Mouse (Mus musculus): ENCODE measurements around the gene Zfp14.

Gene Zfp14

DNA sequence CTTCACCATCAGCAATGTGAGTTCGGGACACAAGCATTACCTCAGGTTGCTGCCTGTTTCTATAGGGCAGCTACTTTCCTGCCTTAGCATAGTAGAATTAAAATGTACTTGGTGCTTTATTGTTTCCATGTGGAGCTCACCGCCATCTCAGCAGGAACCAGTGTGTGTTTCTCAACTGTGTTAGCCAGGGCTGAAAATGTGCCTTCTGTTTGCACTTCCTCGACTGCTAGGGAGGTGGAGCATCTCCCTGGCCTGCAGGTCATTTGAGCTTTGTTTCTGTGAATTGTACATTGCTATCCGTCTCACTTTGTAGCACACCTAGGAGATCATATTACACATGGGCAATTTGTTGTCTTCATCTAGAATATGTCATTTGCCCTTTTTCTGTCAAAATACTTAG is 23.8 kb downstream of the Zfp14 start:
- DNase-seq, result no peak

DNA sequence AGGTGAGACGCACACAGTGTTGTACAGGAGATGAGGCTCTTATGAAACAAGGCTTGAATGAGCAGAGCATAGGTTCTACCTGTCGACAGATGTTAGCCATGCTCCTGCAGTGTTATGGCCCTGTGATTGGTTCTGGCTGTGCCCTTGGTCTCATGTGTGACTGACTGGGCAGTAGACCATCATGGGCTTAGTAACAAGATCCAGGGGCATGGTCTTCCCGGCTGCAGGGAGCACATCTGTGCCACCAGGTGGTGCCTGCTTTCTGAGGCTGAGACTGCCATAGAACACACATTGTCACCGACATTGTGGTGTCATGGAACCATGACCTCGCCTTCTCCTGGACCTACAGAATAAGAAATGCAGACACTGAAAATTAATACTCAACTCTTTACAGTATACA is 25.8 kb downstream of the Zfp14 start:
- DNase-seq, result no peak

DNA sequence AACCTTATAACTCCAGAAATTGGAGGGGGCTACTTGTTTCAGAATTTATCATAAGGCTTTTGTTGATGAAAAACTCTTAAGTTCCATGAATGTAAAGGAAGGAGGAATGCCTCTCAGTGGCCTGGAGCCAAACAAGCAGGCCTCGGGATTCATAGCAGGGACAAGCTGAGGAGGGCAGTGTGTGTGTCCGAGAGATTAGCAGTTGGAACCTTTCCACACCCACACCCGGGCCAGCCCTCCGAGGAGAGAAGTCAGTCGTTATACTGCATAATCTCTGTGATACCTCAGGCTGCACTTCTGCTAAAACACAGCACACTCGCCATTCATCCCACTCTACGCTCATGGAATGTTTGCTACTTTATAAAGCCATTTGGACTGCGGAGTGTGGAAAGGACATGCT is 27.4 kb downstream of the Zfp14 start:
- no peak for DNase-seq

DNA sequence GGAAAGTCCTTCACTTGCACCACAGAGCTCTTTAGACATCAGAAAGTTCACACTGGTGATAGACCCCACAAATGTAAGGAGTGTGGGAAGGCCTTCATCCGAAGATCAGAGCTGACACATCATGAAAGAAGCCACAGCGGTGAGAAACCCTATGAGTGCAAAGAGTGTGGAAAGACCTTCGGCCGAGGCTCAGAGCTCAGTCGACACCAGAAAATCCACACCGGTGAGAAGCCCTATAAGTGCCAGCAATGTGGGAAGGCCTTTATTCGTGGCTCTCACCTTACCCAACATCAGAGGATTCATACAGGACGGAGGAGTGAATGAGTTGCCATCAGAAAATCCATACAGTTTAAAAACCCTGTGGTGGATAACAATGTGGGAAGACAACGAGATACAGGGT is 27.9 kb downstream of the Zfp14 start:
- DNase-seq, result no peak

DNA sequence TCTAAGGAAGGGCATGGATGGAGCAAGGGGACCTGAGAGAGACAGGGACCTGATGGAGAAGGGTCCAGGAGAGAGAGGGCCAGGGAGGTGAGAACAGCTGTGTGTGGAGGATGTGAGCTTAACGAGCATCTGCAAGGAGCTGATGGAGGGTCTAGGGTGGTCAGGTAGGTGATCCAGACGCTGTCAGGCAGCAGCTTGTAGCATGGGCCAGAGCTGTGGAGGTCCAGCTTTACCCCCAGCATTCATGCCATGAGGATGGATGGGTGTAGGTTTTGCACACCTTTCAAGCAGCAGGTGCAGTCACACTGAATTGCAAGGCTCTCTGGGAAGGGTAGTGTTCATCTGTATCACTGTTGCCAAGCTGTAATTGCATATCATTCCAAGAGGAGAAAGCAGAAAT is 31.6 kb downstream of the Zfp14 start:
- no peak for DNase-seq

DNA sequence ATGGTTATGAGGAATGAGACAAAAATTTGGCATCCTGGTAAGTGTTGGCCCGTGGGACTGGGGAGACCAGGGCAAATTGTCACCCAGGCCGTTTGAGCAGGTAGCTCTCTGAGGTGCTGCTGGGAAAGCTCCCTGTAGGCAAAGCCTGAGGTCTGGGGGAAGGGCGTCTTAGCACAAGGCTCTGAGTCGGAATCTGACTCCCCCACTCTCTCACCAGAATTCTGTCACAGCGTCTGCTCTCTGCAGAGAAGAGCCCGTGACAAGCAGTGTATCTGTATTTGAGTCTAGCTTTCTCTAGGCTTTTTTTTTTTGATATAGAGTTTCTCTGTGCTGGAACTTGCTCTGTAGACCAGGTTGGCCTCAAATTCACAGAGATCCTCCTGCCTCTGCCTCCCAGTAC is 34.0 kb downstream of the Zfp14 start:
- DNase-seq, result no peak

DNA sequence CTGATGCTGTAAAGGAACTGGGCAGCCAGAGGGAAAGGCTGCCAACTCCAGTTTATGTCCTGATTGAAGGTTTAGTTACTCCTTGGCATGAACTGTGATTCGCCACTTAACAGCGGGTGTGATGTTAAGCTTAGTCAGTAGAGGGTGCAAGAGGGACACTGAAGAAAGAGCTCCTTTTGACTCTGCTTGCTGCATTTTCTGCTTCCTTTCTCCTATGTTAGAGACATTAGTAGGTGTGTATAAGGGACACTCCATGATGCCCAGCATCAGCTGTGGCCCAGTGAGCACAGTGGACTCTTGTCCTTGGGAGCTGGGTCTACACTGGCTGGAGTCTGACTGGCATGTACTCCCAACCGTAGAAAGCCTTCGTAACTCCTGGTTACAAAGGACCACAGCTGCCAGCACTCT is 38.2 kb downstream of the Zfp14 start:
- DNase-seq, result peak; percentile 20 to 30

DNA sequence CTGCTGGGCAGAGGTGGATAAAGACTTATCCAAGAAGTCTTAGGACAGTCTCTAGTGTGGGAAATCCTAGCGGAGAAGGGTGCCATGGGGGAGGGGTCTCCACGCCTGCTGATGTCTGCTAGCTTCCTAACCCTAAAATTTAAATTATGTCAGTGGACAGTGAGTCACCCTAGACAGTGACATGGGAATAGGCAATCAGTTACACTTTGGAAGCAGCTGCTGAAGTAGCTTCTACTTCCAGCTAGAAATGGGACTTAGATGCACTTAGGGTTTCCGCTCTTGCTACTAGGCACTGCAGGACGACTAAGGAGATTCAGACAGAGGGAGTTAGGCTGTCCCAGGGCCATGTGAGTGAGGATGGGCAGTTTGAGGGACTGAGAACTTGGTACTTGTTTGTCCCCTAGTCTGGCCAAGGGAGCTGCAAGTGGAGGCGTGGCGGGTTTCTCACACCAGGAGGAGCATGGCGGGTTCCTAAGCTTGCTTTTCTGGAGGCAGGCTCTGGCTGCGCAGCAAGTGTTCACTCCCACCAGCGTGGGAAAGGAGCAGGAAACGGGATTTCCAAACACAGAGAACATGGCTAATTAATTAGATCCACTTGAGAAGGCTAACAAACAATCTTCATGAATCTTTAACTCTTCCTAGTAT is 40.5 kb downstream of the Zfp14 start:
- DNase-seq, result no peak

DNA sequence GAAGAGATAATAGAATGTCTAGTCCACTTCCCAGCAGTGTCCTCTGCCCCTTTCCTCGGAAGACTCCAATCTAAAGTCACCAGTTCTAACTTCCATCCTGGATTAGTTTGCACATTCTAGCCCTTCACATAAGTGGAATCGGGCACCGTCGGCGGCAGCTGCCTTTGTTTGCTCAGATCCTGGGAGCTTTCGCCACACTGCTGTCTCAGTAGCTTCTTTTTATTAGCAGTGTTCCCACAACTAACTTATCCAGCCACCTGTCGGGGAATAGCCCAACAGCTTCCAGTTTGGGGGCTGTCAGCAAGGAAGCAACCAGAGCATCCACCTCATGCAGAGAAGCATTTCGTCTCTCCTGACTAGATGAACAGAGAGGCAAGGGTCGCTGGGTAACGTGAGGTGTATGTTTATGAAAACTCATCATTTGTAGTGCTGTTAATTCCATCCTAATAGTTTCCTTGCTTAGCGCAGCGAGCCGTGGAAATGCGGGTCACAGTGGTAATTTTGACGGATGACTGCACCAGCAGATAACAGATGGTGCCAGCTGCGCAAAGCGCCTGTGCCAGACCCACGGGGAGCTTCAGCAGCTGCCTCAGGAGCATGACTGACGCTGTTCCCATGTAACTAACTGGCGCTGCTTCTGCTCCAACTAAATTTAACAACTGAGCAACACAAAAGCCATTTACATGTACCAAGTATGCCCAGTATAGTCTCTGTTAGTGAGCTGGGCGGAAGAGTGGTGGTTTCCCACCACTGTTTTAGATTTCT is 41.7 kb downstream of the Zfp14 start:
- DNase-seq, result no peak

DNA sequence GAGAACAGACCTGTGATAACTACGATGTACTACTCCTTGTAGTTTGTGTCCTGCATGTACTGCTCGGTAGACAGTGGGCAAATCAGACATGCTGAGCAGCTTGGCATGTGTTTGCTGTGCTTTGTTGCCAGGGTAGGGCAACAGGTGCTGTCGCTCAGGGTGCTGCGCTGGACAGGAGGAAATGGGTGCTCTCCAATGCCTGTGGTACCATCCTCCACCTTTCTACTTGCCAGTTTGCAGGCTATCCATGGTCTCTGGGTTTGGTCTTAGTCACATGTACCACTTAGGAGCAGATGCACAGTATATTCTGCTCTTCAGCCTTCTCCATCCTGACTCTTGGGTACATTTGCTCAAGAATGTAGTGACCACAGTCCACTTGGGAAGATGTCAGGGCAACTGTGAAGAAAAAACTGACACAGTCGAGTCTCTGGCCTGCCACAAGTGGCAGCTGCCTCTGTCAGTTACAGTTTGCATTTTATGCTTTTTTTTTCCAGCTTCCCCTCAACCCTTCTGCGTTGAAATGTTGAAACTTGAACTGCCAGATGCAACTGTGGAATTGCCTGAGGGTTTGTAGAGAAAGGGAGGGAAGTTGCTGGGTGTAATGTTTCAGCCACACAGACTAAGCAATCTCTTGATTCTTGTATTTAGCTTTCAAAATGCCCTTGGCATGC is 43.0 kb downstream of the Zfp14 start:
- DNase-seq, result no peak

DNA sequence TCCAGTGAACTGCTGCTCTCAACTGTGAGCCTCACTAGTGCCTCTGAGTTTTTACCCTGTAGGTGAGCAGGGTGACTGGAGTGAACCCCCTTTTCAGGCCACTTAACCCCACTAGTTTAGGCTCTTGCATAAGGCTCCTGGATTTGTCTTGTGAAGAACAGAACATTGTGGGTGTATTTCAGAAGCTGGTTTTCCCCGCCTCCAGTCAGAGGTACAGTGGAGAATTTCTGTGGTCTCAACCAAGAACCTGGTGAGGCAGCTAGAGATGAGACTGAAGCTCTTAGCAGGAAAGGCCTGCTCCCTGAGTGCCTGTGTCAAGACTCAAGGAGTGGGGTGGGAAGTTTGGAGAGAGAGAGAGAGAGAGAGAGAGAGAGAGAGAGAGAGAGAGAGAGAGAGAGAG is 43.6 kb downstream of the Zfp14 start:
- DNase-seq, result no peak

DNA sequence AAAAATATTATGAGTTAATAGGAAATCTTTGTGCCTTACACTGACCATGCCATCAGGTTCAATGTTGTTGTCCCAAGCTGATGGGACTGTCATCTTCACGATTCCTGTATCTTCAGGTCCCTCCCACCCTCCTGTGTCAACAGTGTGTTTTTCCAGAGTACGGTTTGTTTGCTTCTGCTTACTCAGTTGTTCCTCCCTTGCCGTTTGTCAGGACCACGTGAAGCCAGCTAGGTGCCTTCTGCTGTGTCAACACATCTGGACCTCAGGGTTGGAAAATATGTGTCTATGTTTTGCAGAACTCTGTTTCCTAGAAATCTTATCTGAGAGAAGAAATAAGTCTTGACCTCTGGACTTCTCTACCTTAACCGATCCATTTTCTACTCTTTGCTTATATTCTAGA is 50.6 kb downstream of the Zfp14 start:
- DNase-seq, result no peak

DNA sequence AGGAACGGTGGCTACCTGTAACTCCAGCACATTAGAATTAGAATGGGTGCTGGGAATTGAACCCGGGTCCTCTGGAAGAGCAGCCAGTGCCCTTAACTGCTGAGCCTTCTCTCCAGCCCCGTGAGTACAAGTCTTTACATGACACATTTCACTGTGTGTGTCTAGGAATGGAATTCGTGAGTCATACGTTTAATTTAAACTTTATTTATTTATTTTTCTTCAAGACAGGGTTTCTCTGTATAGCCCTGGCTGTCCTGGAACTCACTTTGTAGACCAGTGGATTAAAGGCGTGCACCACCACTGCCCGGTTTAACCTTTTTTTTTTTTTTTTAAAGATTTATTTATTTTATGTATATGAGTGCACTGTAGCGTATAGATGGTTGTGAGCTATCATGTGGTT is 56.0 kb downstream of the Zfp14 start:
- no peak for DNase-seq

DNA sequence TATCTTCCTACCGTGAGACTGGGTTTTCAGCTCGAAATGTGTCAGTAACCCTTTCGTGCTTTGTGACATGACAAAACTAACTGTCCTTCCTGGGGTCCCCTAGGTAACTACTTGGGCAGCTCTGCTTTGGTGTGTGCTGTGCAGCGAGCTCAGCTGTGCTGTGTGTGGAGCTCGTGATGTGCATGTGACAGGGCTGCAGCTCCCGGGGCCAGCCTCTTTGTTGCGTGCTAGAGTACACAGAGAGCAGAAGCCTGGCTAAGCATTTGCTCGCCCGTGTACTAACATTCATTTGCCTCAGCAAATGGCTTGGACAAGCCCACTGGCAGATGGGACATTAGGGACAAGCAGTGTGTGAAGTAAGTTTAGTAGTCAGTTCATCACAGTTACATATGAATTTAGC is 57.8 kb downstream of the Zfp14 start:
- no peak for DNase-seq

DNA sequence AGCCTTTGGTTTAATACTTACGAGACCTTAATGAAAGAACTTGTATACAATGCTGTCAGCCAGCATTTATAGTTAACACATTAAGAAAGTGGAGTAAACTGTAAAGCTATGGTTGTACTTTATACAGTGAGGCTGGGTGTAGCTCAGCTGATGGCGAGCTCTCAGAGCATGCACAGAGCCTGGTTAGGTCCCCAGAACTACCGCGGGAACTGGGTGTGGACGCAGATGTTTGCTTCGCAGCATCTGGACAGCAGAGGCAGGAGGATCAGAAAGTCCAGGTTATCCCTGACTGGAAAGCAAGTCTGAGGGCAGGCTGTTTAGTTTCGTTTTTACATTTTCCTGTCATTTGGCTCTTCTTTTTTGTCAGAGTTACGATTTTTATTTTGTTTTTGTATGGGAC is 58.5 kb downstream of the Zfp14 start:
- DNase-seq, result no peak

DNA sequence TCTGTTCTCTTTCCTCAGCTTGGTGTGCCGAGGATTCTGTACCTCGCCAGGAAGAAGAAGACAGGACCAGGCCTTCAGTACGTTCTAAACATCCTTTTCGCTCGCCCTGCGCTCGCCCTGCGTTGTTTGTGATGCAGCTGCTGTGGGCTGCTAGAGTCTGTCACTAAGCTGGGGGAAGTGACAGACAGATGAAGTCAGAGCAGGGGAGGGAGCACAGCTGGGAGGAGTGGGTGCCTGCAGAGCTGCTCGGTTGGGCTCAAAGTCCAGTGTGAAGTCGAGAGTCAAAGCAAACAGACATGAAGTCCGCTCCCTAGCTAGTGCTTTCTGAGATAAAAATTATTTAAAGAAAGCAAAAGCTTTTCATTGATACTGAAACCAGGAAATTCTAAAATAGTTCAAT is 62.1 kb downstream of the Zfp14 start:
- no peak for DNase-seq

DNA sequence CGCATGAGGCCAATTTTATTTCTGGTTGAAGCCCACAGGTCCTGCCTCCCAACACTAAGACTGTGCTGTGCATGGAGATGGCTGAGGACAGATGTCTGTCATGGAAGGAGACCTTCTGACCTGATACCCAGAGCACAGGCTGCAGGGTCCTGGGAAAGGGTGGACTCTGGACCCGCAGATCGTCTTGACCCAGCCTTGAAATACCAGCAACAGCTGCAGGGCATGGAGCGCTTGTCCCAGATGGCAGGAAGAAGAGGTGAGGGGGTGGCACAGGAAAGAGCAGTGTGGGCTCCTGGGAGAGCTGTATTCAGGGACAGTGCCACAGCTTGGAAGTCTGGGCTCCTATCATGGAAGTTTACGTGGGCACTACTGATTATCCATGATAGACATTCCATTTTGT is 63.6 kb downstream of the Zfp14 start:
- DNase-seq, result no peak
